9 mouse cellular contexts compared by ENCODE assay signal in genomic region chr4:149170394-149170931, GRCm38 (mm10). TPM values are rescaled to one million over a fixed set of nuclear protein-coding genes. Genes with fewer than 3 reads are reported as not detected.
DNase-seq lines count a peak whose midpoint lies in the region; TF ChIP-seq lines count a peak whose summit lies in the region.
"Had no signal": no experiment of that assay in that cellular context is flagged by ENCODE, and none has a peak within 500 bp of the region (broad histone marks: within the 10 kb centered on the region; RNA-seq: fewer than 3 reads in every experiment).

No protein-coding gene starts in this region.

- no peak for TF ChIP-seq POLR2A in lung, adult 2 months (IDR thresholded peaks at IDR 0.05; ENCODE audit: borderline replicate concordance, extremely low read depth, low read depth, low read length)

- peaks cover 11% of the 10 kb centered on the region for H3K79me3 ChIP-seq in C2C12 (ENCODE audit: low read depth)

- no peak for TF ChIP-seq CTCF in C2C12 (IDR thresholded peaks at IDR 0.05; ENCODE audit: control insufficient read depth, insufficient read depth, insufficient read length)
- TF ChIP-seq CTCF in lung, adult 2 months (IDR thresholded peaks at IDR 0.05; ENCODE audit: insufficient read depth, low read length), result no peak

- H3K4me3 ChIP-seq in C2C12 (ENCODE audit: insufficient read depth, poor library complexity, severe bottlenecking), result no peak overlapping the region
- no peak overlapping the region for H3K4me3 ChIP-seq in lung, adult 2 months (replicated peaks; ENCODE audit: extremely low read depth, low read depth, low read length)
- H3K4me3 ChIP-seq: neural tube, embryonic 12.5 days had no signal

- DNase-seq in adrenal gland, adult 2 months, result peak; percentile 58
- no peak for DNase-seq in adrenal gland, postnatal 25 days
- DNase-seq in fat pad, adult 2 months (ENCODE audit: extremely low read depth, low read depth, low spot score), result peak; percentile 92
- DNase-seq in lung, adult 2 months, result peak; percentile 49
- DNase-seq in natural killer cell, adult 2 months (ENCODE audit: low spot score in 2 of 2), result no peak
- no peak for DNase-seq in layer of hippocampus, postnatal 10 days (ENCODE audit: low spot score in 2 of 2)
- no peak for DNase-seq in left cerebral cortex, postnatal 10 days (ENCODE audit: extremely low spot score in 1 of 2, low spot score in 2 of 2)

- 36% methylated on average over 7 of the region's 7 CpGs for WGBS in lung, adult 2 months

- intact Hi-C loops in left cerebral cortex, postnatal 10 days (cut with DNase I), result no loop called here

- no peaks in the 10 kb centered on the region for H3K27me3 ChIP-seq in C2C12 (ENCODE audit: control insufficient read depth, insufficient read depth, insufficient read length)
- H3K27me3 ChIP-seq: neural tube, embryonic 12.5 days had no signal

- peaks cover 4% of the 10 kb centered on the region for H3K36me3 ChIP-seq in C2C12 (ENCODE audit: control insufficient read depth, insufficient read depth)

- peaks cover 4% of the 10 kb centered on the region for H3K4me1 ChIP-seq in lung, adult 2 months (ENCODE audit: control insufficient read depth, insufficient read depth, low read length)

- H3ac ChIP-seq in C2C12 (ENCODE audit: control insufficient read depth, insufficient read length, low read depth), result no peak overlapping the region

- H3K79me2 ChIP-seq in C2C12 (ENCODE audit: control insufficient read depth, insufficient read depth), result peaks cover 24% of the 10 kb centered on the region

TF ChIP-seq in C2C12, 6 proteins besides CTCF, POLR2A, EP300 and RAD21:
- TF ChIP-seq MYOG (IDR thresholded peaks at IDR 0.05; ENCODE audit: control insufficient read depth, extremely low read depth, insufficient read length), result no peak
- TF ChIP-seq MAX (IDR thresholded peaks at IDR 0.05), result no peak
- peak; percentile 12 for TF ChIP-seq CEBPB (IDR thresholded peaks at IDR 0.05; ENCODE audit: low read depth)
- TF ChIP-seq MYOD1 (IDR thresholded peaks at IDR 0.05; ENCODE audit: control insufficient read depth, insufficient read length, low read depth), result no peak
- no peak for TF ChIP-seq USF1 (IDR thresholded peaks at IDR 0.05; ENCODE audit: low read depth)
- no peak for TF ChIP-seq FOSL1 (IDR thresholded peaks at IDR 0.05; ENCODE audit: insufficient read depth, low read length, poor library complexity, severe bottlenecking)
TF ChIP-seq in C2C12: peak in this region for 1.

RNA-seq across cellular contexts. Expression of gene Pgd, which starts 3.9 kb away (rescaled TPM):
- total RNA-seq in adrenal gland, adult 2 months (2021), result 100 to 1,000 TPM; 225 to 340 TPM
- 201 and 255 TPM in 2 replicates for polyA plus RNA-seq in adrenal gland, adult 2 months (2012; rRNA removed)
- 303 and 313 TPM in 2 replicates for total RNA-seq in adrenal gland, postnatal 25 days (2021)
- 346 TPM for polyA plus RNA-seq in C2C12 (2012; fragmentation: generic; extraction: Trizol)
- polyA plus RNA-seq in lung, adult 2 months (2012; rRNA removed), result 118 and 184 TPM in 2 replicates
- 10 to 100 TPM; 52.0 to 52.1 TPM for total RNA-seq in layer of hippocampus, postnatal 10 days (2021)
- total RNA-seq in left cerebral cortex, postnatal 10 days (2021), result 10 to 100 TPM; 49.0 to 49.9 TPM

RNA-seq across cellular contexts. Expression of gene Cenps, which starts 33.0 kb away (rescaled TPM):
- total RNA-seq in adrenal gland, adult 2 months (2021), result 10 to 100 TPM; 11.5 to 13.0 TPM
- 0.35 and 2.7 TPM in 2 replicates for polyA plus RNA-seq in adrenal gland, adult 2 months (2012; rRNA removed)
- total RNA-seq in adrenal gland, postnatal 25 days (2021), result 13.6 and 17.7 TPM in 2 replicates
- 32.5 TPM for polyA plus RNA-seq in C2C12 (2012; fragmentation: generic; extraction: Trizol)
- 0.37 and 1.4 TPM in 2 replicates for polyA plus RNA-seq in lung, adult 2 months (2012; rRNA removed)
- total RNA-seq in layer of hippocampus, postnatal 10 days (2021), result 10 to 100 TPM; 23.8 to 28.4 TPM
- total RNA-seq in left cerebral cortex, postnatal 10 days (2021), result 10 to 100 TPM; 26.1 to 32.4 TPM

RNA-seq across cellular contexts. Expression of gene Cort, which starts 43.9 kb away (rescaled TPM):
- 1 to 10 TPM; 1.2 TPM for total RNA-seq in adrenal gland, adult 2 months (2021)
- not detected in 2 replicates for polyA plus RNA-seq in adrenal gland, adult 2 months (2012; rRNA removed)
- 1.5 and 3.0 TPM in 2 replicates for total RNA-seq in adrenal gland, postnatal 25 days (2021)
- 0.20 TPM for polyA plus RNA-seq in C2C12 (2012; fragmentation: generic; extraction: Trizol)
- not detected in 2 replicates for polyA plus RNA-seq in lung, adult 2 months (2012; rRNA removed)
- 10 to 100 TPM; 17.8 to 22.2 TPM for total RNA-seq in layer of hippocampus, postnatal 10 days (2021)
- total RNA-seq in left cerebral cortex, postnatal 10 days (2021), result 10 to 100 TPM; 11.6 to 13.4 TPM

Comparison
In these comparisons a context has a peak if more than half of its experiments do, and no peak if none do; other contexts are left out.
1. DNase-seq: peak in adrenal gland, adult 2 months (single experiment), fat pad, adult 2 months (single experiment) and lung, adult 2 months (single experiment); none in adrenal gland, postnatal 25 days (single experiment), natural killer cell, adult 2 months (0 of 2), layer of hippocampus, postnatal 10 days (0 of 2) and left cerebral cortex, postnatal 10 days (0 of 2).